8 mouse cellular contexts compared by ENCODE assay signal in genomic region chr11:61854211-61854987, GRCm38 (mm10). TPM values are rescaled to one million over a fixed set of nuclear protein-coding genes. Genes with fewer than 3 reads are reported as not detected.
DNase-seq lines count a peak whose midpoint lies in the region; ATAC-seq and TF ChIP-seq lines count a peak whose summit lies in the region.

No protein-coding gene starts in this region.

- H3K27me3 ChIP-seq in embryonic facial prominence, embryonic 14.5 days (replicated peaks; ENCODE audit: control insufficient read depth, insufficient read depth, low read length) = no peaks in the 10 kb centered on the region
- H3K27me3 ChIP-seq in limb, embryonic 13.5 days = no peaks in the 10 kb centered on the region
- H3K27me3 ChIP-seq in midbrain, embryonic 15.5 days (replicated peaks) = no peaks in the 10 kb centered on the region

- peaks cover 2% of the 10 kb centered on the region; the same call in 1 of the 2 replicates for H3K4me1 ChIP-seq in bone marrow, adult 2 months (ENCODE audit: control insufficient read depth, insufficient read depth, low read length)
- peaks cover 6% of the 10 kb centered on the region for H3K4me1 ChIP-seq in embryonic facial prominence, embryonic 14.5 days (ENCODE audit: control insufficient read depth, insufficient read depth, low read length)
- peaks cover 6% of the 10 kb centered on the region; the same call in 1 of the 2 replicates for H3K4me1 ChIP-seq in limb, embryonic 13.5 days
- peaks cover 33% of the 10 kb centered on the region for H3K4me1 ChIP-seq in midbrain, embryonic 15.5 days

- no peaks in the 10 kb centered on the region for H3K9me3 ChIP-seq in embryonic facial prominence, embryonic 14.5 days (ENCODE audit: control insufficient read depth, low read length)
- no peaks in the 10 kb centered on the region for H3K9me3 ChIP-seq in limb, embryonic 13.5 days
- H3K9me3 ChIP-seq in midbrain, embryonic 15.5 days = no peaks in the 10 kb centered on the region

- peak overlapping the region; percentile 72 for H3K4me3 ChIP-seq in bone marrow, adult 2 months (replicated peaks; ENCODE audit: control insufficient read depth, low read depth, low read length)
- H3K4me3 ChIP-seq in embryonic facial prominence, embryonic 14.5 days (ENCODE audit: low read depth, low read length) = peak overlapping the region; percentile 95
- peak overlapping the region; percentile 98 for H3K4me3 ChIP-seq in limb, embryonic 13.5 days
- H3K4me3 ChIP-seq in midbrain, embryonic 15.5 days = peak overlapping the region; percentile 85

- peak; percentile 90 for DNase-seq in A20 (ENCODE audit: low read depth, low spot score)
- peak; percentile 90 for DNase-seq in embryonic facial prominence, embryonic 14.5 days (ENCODE audit: low spot score)
- peak; percentile 84 for DNase-seq in heart, adult 8-10 months (ENCODE audit: low spot score)
- DNase-seq in kidney, adult 9 months = peak; percentile 80
- DNase-seq in spleen, adult 18-20 months = peak; percentile 77 to 81

- H3K36me3 ChIP-seq in embryonic facial prominence, embryonic 14.5 days (ENCODE audit: control insufficient read depth, insufficient read depth, low read length) = peaks cover 21% of the 10 kb centered on the region; the same call in 1 of the 2 replicates
- peaks cover 6% of the 10 kb centered on the region; the same call in 1 of the 2 replicates for H3K36me3 ChIP-seq in limb, embryonic 13.5 days
- 0 out of 2 replicates have a peak, but pooled peaks cover 2% of the 10 kb centered on the region for H3K36me3 ChIP-seq in midbrain, embryonic 15.5 days (replicated peaks)

- ATAC-seq in embryonic facial prominence, embryonic 14.5 days (ENCODE audit: low read depth) = peak; percentile 87
- ATAC-seq in limb, embryonic 13.5 days (ENCODE audit: low FRiP score, low read depth) = peak; percentile 77
- ATAC-seq in midbrain, embryonic 15.5 days (replicated peaks) = peak; percentile 92

- peak overlapping the region; percentile 99 for H3K27ac ChIP-seq in bone marrow, adult 2 months (ENCODE audit: control insufficient read depth, insufficient read depth, low read depth, low read length, poor library complexity)
- peak overlapping the region; percentile 88 for H3K27ac ChIP-seq in embryonic facial prominence, embryonic 14.5 days (replicated peaks; ENCODE audit: low read depth, low read length)
- peak overlapping the region; percentile 91 for H3K27ac ChIP-seq in limb, embryonic 13.5 days
- peak overlapping the region; percentile 97 for H3K27ac ChIP-seq in midbrain, embryonic 15.5 days

- peak overlapping the region; percentile 96 for H3K9ac ChIP-seq in embryonic facial prominence, embryonic 14.5 days (ENCODE audit: low read depth, low read length)
- H3K9ac ChIP-seq in limb, embryonic 13.5 days = peak overlapping the region; percentile 97
- peak overlapping the region; percentile 99 for H3K9ac ChIP-seq in midbrain, embryonic 15.5 days

- TF ChIP-seq CTCF in bone marrow, adult 2 months (IDR thresholded peaks at IDR 0.05; ENCODE audit: control insufficient read depth, insufficient read depth, low read length) = peak; percentile 60

- under 1% methylated on average over 83 of the region's 87 CpGs for WGBS in bone marrow, adult 2 months
- WGBS in embryonic facial prominence, embryonic 14.5 days = 0% methylated on average over 26 of the region's 87 CpGs
- under 1% methylated on average over 80 of the region's 87 CpGs for WGBS in limb, embryonic 13.5 days
- under 1% methylated on average over 80 of the region's 87 CpGs for WGBS in midbrain, embryonic 15.5 days

- peak; percentile 93 for TF ChIP-seq POLR2A in bone marrow, adult 2 months (IDR thresholded peaks at IDR 0.05; ENCODE audit: borderline replicate concordance, control insufficient read depth, low read depth, low read length)

- peak overlapping the region; percentile 87 for H3K4me2 ChIP-seq in embryonic facial prominence, embryonic 14.5 days (ENCODE audit: low read depth, low read length)
- H3K4me2 ChIP-seq in limb, embryonic 13.5 days (replicated peaks) = peak overlapping the region; percentile 69
- H3K4me2 ChIP-seq in midbrain, embryonic 15.5 days = peak overlapping the region; percentile 73

RNA-seq across cellular contexts. Expression of gene Ulk2, which starts 0.5 kb away (rescaled TPM):
- 4.6 and 7.2 TPM in 2 replicates for polyA plus RNA-seq in bone marrow, adult 2 months (2011; ENCODE audit: insufficient read depth, insufficient read length, low replicate concordance, missing spikeins)
- 25.6 and 26.4 TPM in 2 replicates for polyA plus RNA-seq in embryonic facial prominence, embryonic 14.5 days (2014; fragmentation: Nextera tagmentation; extraction: Ambion mirVana)
- 10 to 100 TPM; 52.4 to 57.6 (median 54.6) TPM for total RNA-seq in heart, adult 8-10 months (2022)
- polyA plus RNA-seq in limb, embryonic 13.5 days (2015; fragmentation: Nextera tagmentation; extraction: Ambion mirVana) = 15.9 and 17.4 TPM in 2 replicates
- polyA plus RNA-seq in midbrain, embryonic 15.5 days (2015; fragmentation: Nextera tagmentation; extraction: Ambion mirVana) = 46.3 and 47.1 TPM in 2 replicates

Comparison
In these comparisons a context has a peak if more than half of its experiments do, and no peak if none do; other contexts are left out.
1. Peak in every context shown above with its lines: DNase-seq, ATAC-seq, H3K4me3 ChIP-seq and H3K27ac ChIP-seq.